ENCODE assay signal across 15 mouse cellular contexts in the genomic region with DNA sequence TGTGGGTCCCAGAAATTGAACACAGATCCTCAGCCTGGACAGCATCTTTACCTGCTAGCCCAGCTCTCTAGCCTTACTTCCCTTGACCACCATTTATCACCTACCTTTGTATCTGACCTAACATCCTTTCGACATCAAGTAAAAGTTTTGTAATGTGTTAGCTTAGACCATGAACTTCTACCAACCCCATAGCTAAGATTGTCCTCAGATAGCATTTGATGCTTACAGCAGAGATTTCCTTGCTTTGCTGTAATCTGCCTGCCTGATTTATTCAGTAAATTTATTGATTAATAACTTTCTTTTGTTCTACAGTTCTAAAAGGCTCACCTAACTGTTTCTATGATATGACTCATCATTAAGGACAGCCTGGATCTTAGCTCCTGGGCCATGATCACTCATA.
"Had no signal": no experiment of that assay in that cellular context is flagged by ENCODE, and none has a peak within 500 bp of the region (broad histone marks: within the 10 kb centered on the region; RNA-seq: fewer than 3 reads in every experiment).

No protein-coding gene starts in this region.

- H3K27ac ChIP-seq: neural tube, embryonic 13.5 days; neural tube, embryonic 15.5 days; stomach, embryonic 15.5 days; stomach, postnatal 0 days had no signal

- DNase-seq: right cerebral cortex, adult 18-20 months; right cerebral cortex, postnatal 14 days; right cerebral cortex, postnatal 25 days; right cerebral cortex, postnatal 4 days; spleen, adult 18-20 months; thymus, adult 18-20 months; thymus, adult 2 months; thymus, postnatal 14 days; thymus, postnatal 25 days; thymus, postnatal 36 days; thymus, postnatal 4 days had no signal

- H3K4me1 ChIP-seq: neural tube, embryonic 13.5 days; stomach, embryonic 15.5 days had no signal

- H3K9me3 ChIP-seq: neural tube, embryonic 13.5 days; neural tube, embryonic 15.5 days; stomach, embryonic 15.5 days had no signal

- H3K4me2 ChIP-seq: neural tube, embryonic 13.5 days; neural tube, embryonic 15.5 days; stomach, embryonic 15.5 days had no signal

- H3K27me3 ChIP-seq: neural tube, embryonic 13.5 days; neural tube, embryonic 15.5 days; stomach, embryonic 15.5 days had no signal

- H3K4me3 ChIP-seq: neural tube, embryonic 13.5 days; neural tube, embryonic 15.5 days; stomach, embryonic 15.5 days had no signal

- H3K36me3 ChIP-seq: neural tube, embryonic 13.5 days; neural tube, embryonic 15.5 days; stomach, embryonic 15.5 days had no signal

- H3K9ac ChIP-seq: neural tube, embryonic 13.5 days; neural tube, embryonic 15.5 days; stomach, embryonic 15.5 days had no signal
